Mouse (Mus musculus) bone marrow, adult 2 months (tissue): ENCODE data around the gene Pik3cg.

Experiments
- CTCF ChIP-seq: fragments of 200-500 bp; IDR thresholded peaks from 2 replicates; pipeline ENCODE4 v1.5.1; 2011; ENCODE audit warnings: low read length, control low read depth; ENCODE audit not compliant: control insufficient read depth, insufficient read depth
- POLR2A ChIP-seq: fragments of 200-500 bp; IDR thresholded peaks from 2 replicates; pipeline ENCODE4 v1.6.1; 2011; ENCODE audit warnings: low read depth, mild to moderate bottlenecking, control low read depth, low read length, borderline replicate concordance; ENCODE audit not compliant: control insufficient read depth

GRCm38 (mm10) chr12:32143782-32144181 lies 64.7 kb downstream of the Pik3cg start:
- no peak for TF ChIP-seq POLR2A
- no peak for TF ChIP-seq CTCF
